Comparison of ENCODE assay signal across 17 mouse cellular contexts in genomic region chr2:26582203-26582602, GRCm38 (mm10). TPM values are rescaled to one million over a fixed set of nuclear protein-coding genes. Genes with fewer than 3 reads are reported as not detected.
DNase-seq lines count a peak whose midpoint lies in the region; ATAC-seq and TF ChIP-seq lines count a peak whose summit lies in the region.
"Had no signal": no experiment of that assay in that cellular context is flagged by ENCODE, and none has a peak within 500 bp of the region (broad histone marks: within the 10 kb centered on the region; RNA-seq: fewer than 3 reads in every experiment).

No protein-coding gene starts in this region.

- H3K4me3 ChIP-seq in hindbrain, postnatal 0 days (ENCODE audit: low read length) = no peak overlapping the region
- no peak overlapping the region for H3K4me3 ChIP-seq in hindbrain, embryonic 14.5 days (replicated peaks; ENCODE audit: low read length)
- H3K4me3 ChIP-seq in E14TG2a.4 (replicated peaks; ENCODE audit: low read length) = peak overlapping the region; percentile 60
- H3K4me3 ChIP-seq in MEL (ENCODE audit: control insufficient read depth in 1 of 2, insufficient read depth in 1 of 2, low read depth in 2 of 2, low read length in 2 of 2) = peak overlapping the region; percentile 39 to 52; a peak in 3 of 4 replicates
- H3K4me3 ChIP-seq: forebrain, embryonic 12.5 days; hindbrain, embryonic 13.5 days; limb, embryonic 15.5 days had no signal

- H3K9ac ChIP-seq in hindbrain, postnatal 0 days (replicated peaks; ENCODE audit: low read length) = no peak overlapping the region
- H3K9ac ChIP-seq in hindbrain, embryonic 14.5 days = no peak overlapping the region
- H3K9ac ChIP-seq in MEL (ENCODE audit: control insufficient read depth, low read depth, low read length, poor library complexity, severe bottlenecking) = peak overlapping the region; percentile 15; the same call in 1 of the 2 replicates
- H3K9ac ChIP-seq: forebrain, embryonic 12.5 days; hindbrain, embryonic 13.5 days; limb, embryonic 15.5 days had no signal

- H3K27ac ChIP-seq in hindbrain, postnatal 0 days = 0 out of 2 replicates have a peak overlapping the region, but pooled peaks have one; percentile 8
- no peak overlapping the region for H3K27ac ChIP-seq in hindbrain, embryonic 14.5 days
- no peak overlapping the region for H3K27ac ChIP-seq in MEL (ENCODE audit: control insufficient read depth, low read depth, low read length)
- H3K27ac ChIP-seq: forebrain, embryonic 12.5 days; limb, embryonic 15.5 days had no signal

- no peak overlapping the region for H3K4me2 ChIP-seq in hindbrain, postnatal 0 days (ENCODE audit: low read depth, low read length)
- H3K4me2 ChIP-seq in hindbrain, embryonic 14.5 days (replicated peaks) = no peak overlapping the region
- H3K4me2 ChIP-seq: forebrain, embryonic 12.5 days; limb, embryonic 15.5 days had no signal

- no peak for ATAC-seq in hindbrain, postnatal 0 days
- ATAC-seq in hindbrain, embryonic 14.5 days (ENCODE audit: low FRiP score) = no peak
- no peak for ATAC-seq in activated CD4-positive, CD25-positive, alpha-beta regulatory T cell, adult 4 months

- no peak for TF ChIP-seq EP300 in MEL (IDR thresholded peaks at IDR 0.05; ENCODE audit: low read depth in 1 of 2, low read length in 2 of 2)

- no peak for TF ChIP-seq RAD21 in MEL (IDR thresholded peaks at IDR 0.05; ENCODE audit: low read depth, low read length)

- TF ChIP-seq CTCF in hindbrain, postnatal 0 days (IDR thresholded peaks at IDR 0.05; ENCODE audit: low read depth) = no peak
- no peak for TF ChIP-seq CTCF in E14TG2a.4 (conservative IDR thresholded peaks at IDR 0.05; ENCODE audit: low read length)
- TF ChIP-seq CTCF in MEL (IDR thresholded peaks at IDR 0.05 in 2 of 3, conservative IDR thresholded peaks at IDR 0.05 in 1 of 3; ENCODE audit: control insufficient read depth in 1 of 3, insufficient read depth in 1 of 3, low read depth in 2 of 3, low read length in 3 of 3, poor library complexity in 1 of 3, severe bottlenecking in 1 of 3) = no peak

- H3K27me3 ChIP-seq in hindbrain, postnatal 0 days (ENCODE audit: insufficient read depth, low read length) = no peaks in the 10 kb centered on the region
- no peaks in the 10 kb centered on the region for H3K27me3 ChIP-seq in hindbrain, embryonic 14.5 days (ENCODE audit: control insufficient read depth, insufficient read depth, low read length)
- H3K27me3 ChIP-seq in E14TG2a.4 (ENCODE audit: insufficient read depth, low read length) (0 out of 2 replicates have a peak, but pooled peaks cover 4% of the 10 kb centered on the region), MEL (ENCODE audit: control insufficient read depth in 1 of 2, insufficient read depth in 2 of 2, low read length in 2 of 2) (no peaks in the 10 kb centered on the region)
- H3K27me3 ChIP-seq: forebrain, embryonic 12.5 days; hindbrain, embryonic 13.5 days; limb, embryonic 15.5 days had no signal

- H3K4me1 ChIP-seq in hindbrain, postnatal 0 days (ENCODE audit: insufficient read depth, low read length) = 0 out of 2 replicates have a peak, but pooled peaks cover 4% of the 10 kb centered on the region
- H3K4me1 ChIP-seq in hindbrain, embryonic 14.5 days (replicated peaks; ENCODE audit: control insufficient read depth, insufficient read depth, low read length) = peaks cover 11% of the 10 kb centered on the region
- H3K4me1 ChIP-seq in E14TG2a.4 (replicated peaks; ENCODE audit: low read depth, low read length) = peaks cover 60% of the 10 kb centered on the region
- peaks cover 4 to 26% of the 10 kb centered on the region in 2 experiments; a peak in 3 of 4 replicates for H3K4me1 ChIP-seq in MEL (ENCODE audit: control insufficient read depth in 1 of 2, insufficient read depth in 2 of 2, low read length in 2 of 2)

- no peak for DNase-seq in hindbrain, postnatal 0 days (ENCODE audit: low spot score)
- no peak for DNase-seq in hindbrain, embryonic 14.5 days (ENCODE audit: low spot score)
- DNase-seq in MEL (ENCODE audit: low read depth, low spot score) = peak; percentile 63
- peak; percentile 74 to 78 for DNase-seq in kidney, postnatal 36 days
- DNase-seq in urinary bladder, postnatal 36 days (ENCODE audit: low spot score in 2 of 2) = no peak
- DNase-seq: cerebellum, adult 2 months; gastrocnemius, postnatal 25 days; thymus, postnatal 4 days had no signal

- no peaks in the 10 kb centered on the region for H3K9me3 ChIP-seq in hindbrain, postnatal 0 days (ENCODE audit: low read length)
- no peaks in the 10 kb centered on the region for H3K9me3 ChIP-seq in hindbrain, embryonic 14.5 days (ENCODE audit: control insufficient read depth, low read length)
- H3K9me3 ChIP-seq in E14TG2a.4 (ENCODE audit: low read length) (no peaks in the 10 kb centered on the region), MEL (replicated peaks; ENCODE audit: insufficient read depth, low read length) (no peaks in the 10 kb centered on the region)
- H3K9me3 ChIP-seq: forebrain, embryonic 12.5 days; hindbrain, embryonic 13.5 days; limb, embryonic 15.5 days had no signal

- H3K79me2 ChIP-seq in MEL (ENCODE audit: control insufficient read depth, insufficient read depth, low read length, poor library complexity) = no peaks in the 10 kb centered on the region; the same call in 1 of the 2 replicates

- H3K36me3 ChIP-seq in hindbrain, postnatal 0 days (ENCODE audit: insufficient read depth, low read length) = no peaks in the 10 kb centered on the region
- no peaks in the 10 kb centered on the region for H3K36me3 ChIP-seq in hindbrain, embryonic 14.5 days (replicated peaks; ENCODE audit: control insufficient read depth, insufficient read depth)
- no peaks in the 10 kb centered on the region for H3K36me3 ChIP-seq in E14TG2a.4 (ENCODE audit: insufficient read depth, low read length)
- H3K36me3 ChIP-seq in MEL (ENCODE audit: control insufficient read depth in 1 of 2, insufficient read depth in 2 of 2, low read length in 2 of 2) = peaks cover 0 to 6% of the 10 kb centered on the region in 2 experiments; a peak in 2 of 4 replicates
- H3K36me3 ChIP-seq: forebrain, embryonic 12.5 days; hindbrain, embryonic 13.5 days; limb, embryonic 15.5 days had no signal

- no peak for TF ChIP-seq POLR2A in MEL (IDR thresholded peaks at IDR 0.05; ENCODE audit: control insufficient read depth in 1 of 2, insufficient read depth in 1 of 2, low read depth in 1 of 2, low read length in 2 of 2, poor library complexity in 1 of 2)

- WGBS in hindbrain, postnatal 0 days = 61% methylated on average over 2 of the region's 2 CpGs
- WGBS in hindbrain, embryonic 14.5 days = 61% methylated on average over 2 of the region's 2 CpGs

TF ChIP-seq in MEL, 35 proteins besides CTCF, POLR2A, EP300 and RAD21:
- TF ChIP-seq SMC3 (IDR thresholded peaks at IDR 0.05; ENCODE audit: low read depth, low read length) (no peak), CHD2 (IDR thresholded peaks at IDR 0.05; ENCODE audit: low read length) (peak; percentile 29; the same call in 1 of the 2 replicates)

RNA-seq across cellular contexts. Expression of gene Egfl7, which starts 2.4 kb away (rescaled TPM):
- total RNA-seq in hindbrain, postnatal 0 days (2014; rRNA removed) = 70.4 and 79.5 TPM in 2 replicates
- polyA plus RNA-seq in hindbrain, postnatal 0 days (2015; fragmentation: Nextera tagmentation; extraction: Ambion mirVana) = 74.8 and 76.5 TPM in 2 replicates
- polyA plus RNA-seq in hindbrain, embryonic 14.5 days (2014; fragmentation: Nextera tagmentation; extraction: Ambion mirVana) = 62.2 and 69.2 TPM in 2 replicates
- total RNA-seq in MEL (2012; rRNA removed) = 73.9 and 95.4 TPM in 2 replicates
- polyA plus RNA-seq in MEL (2012; ENCODE audit: insufficient read depth in 1 of 2, insufficient read length in 2 of 2, low read depth in 1 of 2, low replicate concordance in 2 of 2, missing spikeins in 1 of 2) = 100 to 1,000 TPM in 1 of 2 experiments, not detected in 1; 125 TPM
- polyA plus RNA-seq in activated CD4-positive, CD25-positive, alpha-beta regulatory T cell, adult 4 months (2017; shearing (Covaris generic)) = 1 to 10 TPM in 1 of 2 experiments, under 1 TPM in 1; 0.95 to 1.3 TPM

RNA-seq across cellular contexts. Expression of gene Gm20532, which starts 4.2 kb away (rescaled TPM):
- not detected in 2 replicates for total RNA-seq in hindbrain, postnatal 0 days (2014; rRNA removed)
- polyA plus RNA-seq in hindbrain, postnatal 0 days (2015; fragmentation: Nextera tagmentation; extraction: Ambion mirVana) = not detected in 2 replicates
- not detected in 2 replicates for polyA plus RNA-seq in hindbrain, embryonic 14.5 days (2014; fragmentation: Nextera tagmentation; extraction: Ambion mirVana)
- total RNA-seq in MEL (2012; rRNA removed) = 0.15 TPM in 1 of 2 replicates, not detected in the other
- not detected for polyA plus RNA-seq in MEL (2012; ENCODE audit: insufficient read depth in 1 of 2, insufficient read length in 2 of 2, low read depth in 1 of 2, low replicate concordance in 2 of 2, missing spikeins in 1 of 2)
- not detected for polyA plus RNA-seq in activated CD4-positive, CD25-positive, alpha-beta regulatory T cell, adult 4 months (2017; shearing (Covaris generic))
- total RNA-seq: adrenal gland, postnatal 4 days; gastrocnemius, postnatal 25 days; layer of hippocampus, postnatal 25 days; megakaryocyte-erythroid progenitor cell, adult 5-6 weeks had no signal
- polyA plus RNA-seq: cerebellum, adult 2 months; embryonic facial prominence, embryonic 11.5 days; forebrain, embryonic 12.5 days; hindbrain, embryonic 13.5 days; limb, embryonic 15.5 days had no signal

RNA-seq across cellular contexts. Expression of gene Agpat2, which starts 22.0 kb away (rescaled TPM):
- 12.2 and 13.9 TPM in 2 replicates for total RNA-seq in hindbrain, postnatal 0 days (2014; rRNA removed)
- 6.2 and 8.2 TPM in 2 replicates for polyA plus RNA-seq in hindbrain, postnatal 0 days (2015; fragmentation: Nextera tagmentation; extraction: Ambion mirVana)
- 5.6 and 6.6 TPM in 2 replicates for polyA plus RNA-seq in hindbrain, embryonic 14.5 days (2014; fragmentation: Nextera tagmentation; extraction: Ambion mirVana)
- 21.0 and 22.3 TPM in 2 replicates for total RNA-seq in MEL (2012; rRNA removed)
- polyA plus RNA-seq in MEL (2012; ENCODE audit: insufficient read depth in 1 of 2, insufficient read length in 2 of 2, low read depth in 1 of 2, low replicate concordance in 2 of 2, missing spikeins in 1 of 2) = 10 to 100 TPM in 1 of 2 experiments, not detected in 1; 42.4 TPM
- polyA plus RNA-seq in activated CD4-positive, CD25-positive, alpha-beta regulatory T cell, adult 4 months (2017; shearing (Covaris generic)) = 10 to 100 TPM in 1 of 2 experiments, 1 to 10 TPM in 1; 8.2 to 11.0 TPM

RNA-seq across cellular contexts. Expression of gene Fam69b, which starts 46.1 kb away (rescaled TPM):
- 289 and 302 TPM in 2 replicates for total RNA-seq in hindbrain, postnatal 0 days (2014; rRNA removed)
- polyA plus RNA-seq in hindbrain, postnatal 0 days (2015; fragmentation: Nextera tagmentation; extraction: Ambion mirVana) = 129 and 142 TPM in 2 replicates
- polyA plus RNA-seq in hindbrain, embryonic 14.5 days (2014; fragmentation: Nextera tagmentation; extraction: Ambion mirVana) = 128 and 136 TPM in 2 replicates
- 0.33 and 0.42 TPM in 2 replicates for total RNA-seq in MEL (2012; rRNA removed)
- polyA plus RNA-seq in MEL (2012; ENCODE audit: insufficient read depth in 1 of 2, insufficient read length in 2 of 2, low read depth in 1 of 2, low replicate concordance in 2 of 2, missing spikeins in 1 of 2) = under 1 TPM in 1 of 2 experiments, not detected in 1; 0.67 TPM
- 1 to 10 TPM in 1 of 2 experiments, under 1 TPM in 1; 0.90 to 2.1 TPM for polyA plus RNA-seq in activated CD4-positive, CD25-positive, alpha-beta regulatory T cell, adult 4 months (2017; shearing (Covaris generic))

Comparison
In these comparisons a context has a peak if more than half of its experiments do, and no peak if none do; other contexts are left out.
1. DNase-seq: peak in MEL (single experiment) and kidney, postnatal 36 days (2 of 2); none in hindbrain, postnatal 0 days (single experiment), hindbrain, embryonic 14.5 days (single experiment) and urinary bladder, postnatal 36 days (0 of 2).
2. H3K4me3 ChIP-seq: peak in E14TG2a.4 (single experiment) and MEL (2 of 2); none in hindbrain, postnatal 0 days (single experiment) and hindbrain, embryonic 14.5 days (single experiment).
3. RNA of gene Egfl7, which starts 2.4 kb away (polyA plus RNA-seq): 125 TPM in MEL, 74.8 to 76.5 TPM in hindbrain, postnatal 0 days and 62.2 to 69.2 TPM in hindbrain, embryonic 14.5 days; 0.95 to 1.3 TPM in activated CD4-positive, CD25-positive, alpha-beta regulatory T cell, adult 4 months; every median in the first group is over 10 times any median in the second.